Comparison of ENCODE assay signal across 19 mouse cellular contexts in the genomic region with DNA sequence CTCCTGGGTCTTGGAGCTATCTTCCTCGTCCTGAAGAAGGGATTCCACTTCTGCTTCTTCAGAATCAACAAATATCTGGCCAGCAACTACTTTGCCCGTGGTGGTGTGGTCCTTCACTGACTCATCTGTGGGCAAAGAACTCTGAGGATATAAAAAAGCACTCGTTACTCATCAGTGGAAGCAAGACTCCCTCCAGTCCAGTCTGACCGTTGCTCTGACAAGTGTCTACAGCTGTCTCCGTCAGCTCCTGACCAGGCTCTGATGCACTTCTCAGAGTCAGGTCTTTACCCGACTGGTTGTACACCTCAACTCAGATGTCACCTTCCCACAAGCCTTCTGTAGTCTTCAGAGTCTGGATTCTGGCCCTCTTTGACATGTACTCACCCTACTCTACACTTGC.
"Had no signal": no experiment of that assay in that cellular context is flagged by ENCODE, and none has a peak within 500 bp of the region (broad histone marks: within the 10 kb centered on the region; RNA-seq: fewer than 3 reads in every experiment).

No protein-coding gene starts in this region.

- H3K4me1 ChIP-seq: limb, embryonic 13.5 days; lung, embryonic 15.5 days; midbrain, embryonic 15.5 days; neural tube, embryonic 13.5 days had no signal

- DNase-seq: kidney, adult 9 months; kidney, postnatal 14 days; kidney, postnatal 4 days; liver; lung, adult 18-20 months; lung, postnatal 10 days; lung, postnatal 36 days; retina, postnatal 1 day; thymus, adult 18-20 months; thymus, postnatal 36 days had no signal

- H3K27me3 ChIP-seq: limb, embryonic 13.5 days; liver, embryonic 12.5 days; liver, embryonic 15.5 days; lung, embryonic 15.5 days; megakaryocyte, embryonic 14.5 days; midbrain, embryonic 15.5 days; neural tube, embryonic 13.5 days had no signal

- ATAC-seq: liver, embryonic 12.5 days; midbrain, embryonic 15.5 days had no signal

- H3K9me3 ChIP-seq: limb, embryonic 10.5 days; limb, embryonic 13.5 days; liver, embryonic 12.5 days; liver, embryonic 15.5 days; lung, embryonic 15.5 days; megakaryocyte, embryonic 14.5 days; midbrain, embryonic 10.5 days; midbrain, embryonic 15.5 days; neural tube, embryonic 13.5 days had no signal

- H3K27ac ChIP-seq: limb, embryonic 10.5 days; limb, embryonic 13.5 days; liver, embryonic 12.5 days; liver, embryonic 15.5 days; lung, embryonic 15.5 days; midbrain, embryonic 10.5 days; midbrain, embryonic 15.5 days; neural tube, embryonic 13.5 days had no signal

- H3K4me2 ChIP-seq: limb, embryonic 13.5 days; liver, embryonic 12.5 days; liver, embryonic 15.5 days; lung, embryonic 15.5 days; midbrain, embryonic 15.5 days; neural tube, embryonic 13.5 days had no signal

- H3K4me3 ChIP-seq: limb, embryonic 10.5 days; limb, embryonic 13.5 days; liver, embryonic 12.5 days; liver, embryonic 15.5 days; lung, embryonic 15.5 days; megakaryocyte, embryonic 14.5 days; midbrain, embryonic 10.5 days; midbrain, embryonic 15.5 days; neural tube, embryonic 13.5 days had no signal

- H3K9ac ChIP-seq: limb, embryonic 13.5 days; liver, embryonic 12.5 days; liver, embryonic 15.5 days; lung, embryonic 15.5 days; midbrain, embryonic 15.5 days; neural tube, embryonic 13.5 days had no signal
